Mouse (Mus musculus) spleen, adult 2 months (tissue): ENCODE measurements around the gene Olfr1359.
"Not testable (repeated sequence)": the region's sequence is repeated elsewhere in the genome, so short reads cannot be mapped to it uniquely, and the experiment has no call there.

Experiments used
- CTCF ChIP-seq: fragments of 200-500 bp; IDR thresholded peaks from 2 replicates; pipeline ENCODE4 v1.5.1; 2011; ENCODE audit warnings: mild to moderate bottlenecking, inconsistent platforms; ENCODE audit not compliant: insufficient read depth, insufficient read length, insufficient replicate concordance; ENCODE audit errors: extremely low read depth
- POLR2A ChIP-seq: fragments of 200-500 bp; IDR thresholded peaks from 2 replicates; pipeline ENCODE4 v1.6.1; 2011; ENCODE audit warnings: low read depth, low read length, inconsistent platforms

- peak; percentile 62 for TF ChIP-seq POLR2A
- not testable (repeated sequence) for TF ChIP-seq CTCF
These were observed 18.1 kb downstream of the Olfr1359 start, which contains the start of the genes Hist1h2bl and Hist1h2ai for GRCm38 (mm10) chr13:21715864-21716539.
